Mouse (Mus musculus): ENCODE measurements around the gene Thada. TPM values are rescaled to one million over a fixed set of nuclear protein-coding genes. Genes with fewer than 3 reads are reported as not detected.

Gene Thada
- total and polyA plus RNA-seq, 2 experiments from 2014 or later = 2.6 to 19.2 TPM

- Histone ChIP-seq H3K4me3 (ENCODE audit: low read depth, low read length) (no peak overlapping the region), H3K4me2 (ENCODE audit: low read depth) (no peak overlapping the region), H3K27me3 (ENCODE audit: insufficient read depth, low read length) (no peaks in the 10 kb centered on the region), H3K4me1 (ENCODE audit: insufficient read depth) (no peaks in the 10 kb centered on the region), H3K27ac (ENCODE audit: low read depth, low read length) (no peak overlapping the region), H3K9me3 (ENCODE audit: low read length) (no peaks in the 10 kb centered on the region), H3K36me3 (ENCODE audit: insufficient read depth) (no peaks in the 10 kb centered on the region), H3K9ac (no peak overlapping the region)
- ATAC-seq (no peak), DNase-seq (no peak)
- no peak for TF ChIP-seq CTCF (IDR thresholded peaks at IDR 0.05; ENCODE audit: low read depth)
- 63% methylated on average over 11 of the region's 11 CpGs for WGBS
Measured at GRCm38 (mm10) chr17:84147183-84148108, 318.6 kb downstream of the Thada start.

GRCm38 (mm10) chr17:84146458-84147182 lies 319.4 kb downstream of the Thada start:
- no peaks in the 10 kb centered on the region for H3K4me1 ChIP-seq (ENCODE audit: insufficient read depth)
- H3K9me3 ChIP-seq (ENCODE audit: low read length) = no peaks in the 10 kb centered on the region
- H3K4me2 ChIP-seq (ENCODE audit: low read depth) = no peak overlapping the region
- no peak for TF ChIP-seq CTCF (IDR thresholded peaks at IDR 0.05; ENCODE audit: low read depth)
- H3K9ac ChIP-seq = no peak overlapping the region
- 39% methylated on average over 7 of the region's 7 CpGs for WGBS
- H3K4me3 ChIP-seq (ENCODE audit: low read depth, low read length) = no peak overlapping the region
- H3K27ac ChIP-seq (ENCODE audit: low read depth, low read length) = no peak overlapping the region
- DNase-seq (no peak), ATAC-seq (no peak)
- H3K27me3 ChIP-seq (ENCODE audit: insufficient read depth, low read length) = no peaks in the 10 kb centered on the region
- H3K36me3 ChIP-seq (ENCODE audit: insufficient read depth) = no peaks in the 10 kb centered on the region

DNA sequence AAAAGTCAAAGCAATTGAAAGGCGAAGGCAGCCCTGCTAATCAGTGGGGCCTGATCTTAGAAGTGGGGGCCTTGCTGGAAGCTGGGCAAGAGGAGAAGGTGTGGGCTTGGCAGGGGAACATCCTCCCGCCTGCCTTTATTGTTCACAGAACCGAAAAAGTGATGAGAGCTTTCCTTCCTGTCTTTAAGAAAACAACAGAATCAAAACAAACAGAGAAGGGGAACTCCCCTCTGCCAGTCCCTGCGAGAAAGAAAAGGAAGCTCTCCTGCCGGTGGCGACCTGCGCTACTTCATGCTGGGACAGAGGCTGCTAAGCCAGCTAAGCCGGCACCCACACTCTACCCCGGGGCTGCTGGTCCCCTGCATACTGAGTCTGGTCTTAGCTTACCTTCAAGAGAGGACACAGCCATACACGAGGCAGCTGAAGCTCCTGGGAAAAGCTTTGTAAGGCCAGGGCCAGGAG lies 320.1 kb downstream of the Thada start:
- no peaks in the 10 kb centered on the region for H3K4me1 ChIP-seq (ENCODE audit: insufficient read depth)
- no peak for TF ChIP-seq CTCF (IDR thresholded peaks at IDR 0.05; ENCODE audit: low read depth)
- H3K9me3 ChIP-seq (ENCODE audit: low read length) = no peaks in the 10 kb centered on the region
- DNase-seq (no peak), ATAC-seq (no peak)
- H3K4me2 ChIP-seq (ENCODE audit: low read depth) = no peak overlapping the region
- 25% methylated on average over 10 of the region's 10 CpGs for WGBS
- H3K27ac ChIP-seq (ENCODE audit: low read depth, low read length) = no peak overlapping the region
- no peaks in the 10 kb centered on the region for H3K27me3 ChIP-seq (ENCODE audit: insufficient read depth, low read length)
- no peak overlapping the region for H3K9ac ChIP-seq
- no peak overlapping the region for H3K4me3 ChIP-seq (ENCODE audit: low read depth, low read length)
- H3K36me3 ChIP-seq (ENCODE audit: insufficient read depth) = no peaks in the 10 kb centered on the region

- WGBS = 77% methylated on average over 5 of the region's 5 CpGs
- no peak for ATAC-seq
- H3K9ac ChIP-seq = no peak overlapping the region
- H3K4me3 ChIP-seq (ENCODE audit: low read depth, low read length) = no peak overlapping the region
- H3K4me2 ChIP-seq (ENCODE audit: low read depth) = no peak overlapping the region
- DNase-seq = no peak
- no peaks in the 10 kb centered on the region for H3K27me3 ChIP-seq (ENCODE audit: insufficient read depth, low read length)
- TF ChIP-seq CTCF (IDR thresholded peaks at IDR 0.05; ENCODE audit: low read depth) = no peak
- H3K36me3 ChIP-seq (ENCODE audit: insufficient read depth) = no peaks in the 10 kb centered on the region
- no peak overlapping the region for H3K27ac ChIP-seq (ENCODE audit: low read depth, low read length)
- no peaks in the 10 kb centered on the region for H3K4me1 ChIP-seq (ENCODE audit: insufficient read depth)
- H3K9me3 ChIP-seq (ENCODE audit: low read length) = no peaks in the 10 kb centered on the region
Measured at GRCm38 (mm10) chr17:84144762-84145599, 321.0 kb downstream of the Thada start.

DNA sequence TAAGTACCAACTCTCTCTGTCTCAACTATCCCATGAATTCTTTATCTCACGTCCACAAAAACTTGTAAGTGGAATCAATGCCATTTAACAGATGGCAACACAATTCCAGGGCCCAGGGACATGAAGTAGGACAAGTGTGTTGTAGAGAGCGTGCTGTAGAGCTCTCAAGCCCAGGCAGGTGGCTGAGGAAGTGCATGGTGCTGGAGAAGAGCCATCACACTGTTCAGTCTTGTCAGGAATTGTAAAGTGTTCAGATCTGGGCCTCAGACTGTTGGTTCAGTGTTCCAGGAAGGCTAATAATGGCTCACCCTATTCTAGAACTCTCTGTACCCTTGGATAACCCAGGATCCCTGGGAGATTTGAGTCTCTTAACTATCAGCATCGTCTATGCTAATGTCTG lies 321.9 kb downstream of the Thada start:
- Histone ChIP-seq H3K4me3 (ENCODE audit: low read depth, low read length) (no peak overlapping the region), H3K36me3 (ENCODE audit: insufficient read depth) (no peaks in the 10 kb centered on the region), H3K4me1 (ENCODE audit: insufficient read depth) (no peaks in the 10 kb centered on the region), H3K27me3 (ENCODE audit: insufficient read depth, low read length) (no peaks in the 10 kb centered on the region), H3K9ac (no peak overlapping the region), H3K4me2 (ENCODE audit: low read depth) (no peak overlapping the region), H3K27ac (ENCODE audit: low read depth, low read length) (no peak overlapping the region), H3K9me3 (ENCODE audit: low read length) (no peaks in the 10 kb centered on the region)
- TF ChIP-seq CTCF (IDR thresholded peaks at IDR 0.05; ENCODE audit: low read depth) = no peak
- 87% methylated on average over 3 of the region's 3 CpGs for WGBS
- ATAC-seq (no peak), DNase-seq (no peak)

GRCm38 (mm10) chr17:84143219-84143844 lies 322.7 kb downstream of the Thada start:
- DNase-seq = no peak
- Histone ChIP-seq H3K4me2 (ENCODE audit: low read depth) (no peak overlapping the region), H3K36me3 (ENCODE audit: insufficient read depth) (no peaks in the 10 kb centered on the region), H3K4me1 (ENCODE audit: insufficient read depth) (no peaks in the 10 kb centered on the region), H3K9me3 (ENCODE audit: low read length) (no peaks in the 10 kb centered on the region), H3K27me3 (ENCODE audit: insufficient read depth, low read length) (no peaks in the 10 kb centered on the region), H3K4me3 (ENCODE audit: low read depth, low read length) (no peak overlapping the region), H3K9ac (no peak overlapping the region), H3K27ac (ENCODE audit: low read depth, low read length) (no peak overlapping the region)
- ATAC-seq = no peak
- TF ChIP-seq CTCF (IDR thresholded peaks at IDR 0.05; ENCODE audit: low read depth) = no peak
- 55% methylated on average over 12 of the region's 12 CpGs for WGBS

All from forebrain, postnatal 0 days (tissue).